Mouse (Mus musculus): ENCODE results near the gene 9830107B12Rik. TPM values are rescaled to one million over a fixed set of nuclear protein-coding genes. Genes with fewer than 3 reads are reported as not detected.
"Not testable (repeated sequence)": the region's sequence is repeated elsewhere in the genome, so short reads cannot be mapped to it uniquely, and the experiment has no call there.

9830107B12Rik gene
- polyA plus RNA-seq (2016; fragmentation: Nextera tagmentation; extraction: Ambion mirVana) = not detected in 2 replicates

DNA sequence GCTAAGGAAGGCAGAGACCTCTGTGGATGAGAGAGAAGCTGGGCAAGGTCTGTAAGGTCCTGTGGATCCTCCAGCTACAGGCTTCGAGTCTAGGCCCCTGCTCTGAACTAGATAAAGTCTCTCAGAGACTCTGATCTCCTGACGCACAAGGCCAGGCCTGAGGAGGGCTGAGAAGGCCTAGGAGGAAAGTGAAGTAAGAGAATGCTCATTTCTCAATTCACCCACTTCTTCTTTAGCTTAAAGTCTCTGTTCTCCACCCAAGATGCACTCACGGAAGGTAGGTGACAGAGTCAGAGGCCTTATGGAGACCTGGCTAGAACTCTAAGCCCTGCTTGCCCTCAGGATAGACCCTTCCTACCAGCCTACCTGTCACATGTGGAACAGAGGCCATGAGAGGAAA lies at the start of gene 9830107B12Rik:
9830107B12Rik (minus strand) TSS at position 149 of the 400 bp plus-strand sequence.
- Histone ChIP-seq H3K27me3 (ENCODE audit: poor library complexity, severe bottlenecking) (no peaks in the 10 kb centered on the region), H3K27ac (no peak within 1 kb of the TSS), H3K4me1 (no peaks in the 10 kb centered on the region), H3K4me3 (no peak within 1 kb of the TSS), H3K9me3 (no peaks in the 10 kb centered on the region), H3K36me3 (replicated peaks) (no peaks in the 10 kb centered on the region)
- WGBS = 70% methylated on average over 3 of the region's 3 CpGs
- no peak for DNase-seq (ENCODE audit: extremely low spot score, low spot score)

DNA sequence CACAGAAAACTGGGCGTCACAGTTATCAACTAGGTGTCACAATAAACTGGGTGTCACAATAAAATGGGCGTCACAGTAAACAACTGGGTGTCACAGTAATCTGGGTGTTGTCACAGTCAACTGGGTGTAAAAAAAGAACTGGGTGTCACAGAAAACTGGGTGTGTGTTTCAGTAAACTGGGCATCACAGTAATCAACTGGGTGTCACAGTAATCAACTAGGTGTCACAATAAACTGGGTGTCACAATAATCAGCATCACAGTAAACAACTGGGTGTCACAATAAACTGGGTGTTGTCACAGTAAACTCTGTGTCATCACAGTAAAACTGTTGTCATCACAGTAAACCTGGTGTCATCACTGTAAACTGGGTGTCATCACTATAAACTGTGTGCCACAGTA lies 46.3 kb upstream of the 9830107B12Rik start:
- H3K4me3 ChIP-seq = no peak overlapping the region
- no peak overlapping the region for H3K27ac ChIP-seq
- H3K4me1 ChIP-seq = no peaks in the 10 kb centered on the region
- WGBS = 86% methylated on average over 2 of the region's 2 CpGs
- no peak for DNase-seq (ENCODE audit: extremely low spot score, low spot score)
- no peaks in the 10 kb centered on the region; the same call in 1 of the 2 replicates for H3K9me3 ChIP-seq
- H3K36me3 ChIP-seq (replicated peaks) = no peaks in the 10 kb centered on the region
- no peaks in the 10 kb centered on the region for H3K27me3 ChIP-seq (ENCODE audit: poor library complexity, severe bottlenecking)

GRCm38 (mm10) chr17:48185252-48185651 lies 39.2 kb upstream of the 9830107B12Rik start:
- Histone ChIP-seq H3K27me3 (ENCODE audit: poor library complexity, severe bottlenecking) (no peaks in the 10 kb centered on the region), H3K9me3 (no peaks in the 10 kb centered on the region), H3K4me3 (no peak overlapping the region), H3K36me3 (replicated peaks) (no peaks in the 10 kb centered on the region), H3K4me1 (no peaks in the 10 kb centered on the region), H3K27ac (no peak overlapping the region)
- DNase-seq (ENCODE audit: extremely low spot score, low spot score) = no peak
- WGBS = 82% methylated on average over 5 of the region's 5 CpGs

DNA sequence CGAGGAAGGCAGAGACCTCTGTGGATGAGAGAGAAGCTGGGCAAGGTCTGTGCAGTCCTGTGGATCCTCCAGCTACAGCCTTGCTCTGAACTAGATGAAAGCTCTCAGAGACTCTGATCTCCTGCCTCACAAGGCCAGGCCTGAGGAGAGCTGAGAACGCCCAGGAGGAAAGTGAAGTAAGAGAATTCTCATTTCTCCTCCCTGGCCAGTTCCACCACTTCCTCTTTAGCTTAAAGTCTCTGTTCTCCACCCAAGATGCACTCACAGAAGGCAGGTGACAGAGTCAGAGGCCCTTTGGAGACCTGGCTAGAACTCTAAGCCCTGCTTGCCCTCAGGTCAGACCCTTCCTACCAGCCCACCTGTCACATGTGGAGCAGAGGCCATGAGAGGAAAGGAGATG lies 21.0 kb upstream of the 9830107B12Rik start, which contains the start of gene A530064D06Rik:
A530064D06Rik (minus strand) TSS at position 173 of the 400 bp plus-strand sequence.
- not testable (repeated sequence) for H3K27ac ChIP-seq; H3K4me1 ChIP-seq; H3K4me3 ChIP-seq; H3K27me3 ChIP-seq (ENCODE audit: poor library complexity, severe bottlenecking); DNase-seq (ENCODE audit: extremely low spot score, low spot score); H3K36me3 ChIP-seq (replicated peaks); H3K9me3 ChIP-seq
- 66% methylated on average over 2 of the region's 2 CpGs for WGBS

GRCm38 (mm10) chr17:48157382-48158076 lies 11.5 kb upstream of the 9830107B12Rik start:
- Histone ChIP-seq H3K36me3 (replicated peaks) (no peaks in the 10 kb centered on the region), H3K9me3 (peaks cover 14% of the 10 kb centered on the region), H3K27ac (no peak overlapping the region), H3K27me3 (ENCODE audit: poor library complexity, severe bottlenecking) (no peaks in the 10 kb centered on the region), H3K4me1 (no peaks in the 10 kb centered on the region), H3K4me3 (no peak overlapping the region)
- no peak for DNase-seq (ENCODE audit: extremely low spot score, low spot score)
- 79% methylated on average over 1 of the region's 1 CpGs for whole genome bisulfite sequencing

- no peak for DNase-seq (ENCODE audit: extremely low spot score, low spot score)
- H3K9me3 ChIP-seq = no peaks in the 10 kb centered on the region
- 86% methylated on average over 2 of the region's 2 CpGs for WGBS
- no peaks in the 10 kb centered on the region for H3K27me3 ChIP-seq (ENCODE audit: poor library complexity, severe bottlenecking)
- H3K27ac ChIP-seq = no peak overlapping the region
- H3K36me3 ChIP-seq (replicated peaks) = no peaks in the 10 kb centered on the region
- H3K4me1 ChIP-seq = no peaks in the 10 kb centered on the region
- no peak overlapping the region for H3K4me3 ChIP-seq
These were observed 13.3 kb downstream of the 9830107B12Rik start for GRCm38 (mm10) chr17:48132810-48133209.

GRCm38 (mm10) chr17:48120456-48120855 lies 25.6 kb downstream of the 9830107B12Rik start:
- peaks cover 14% of the 10 kb centered on the region for H3K27me3 ChIP-seq (ENCODE audit: poor library complexity, severe bottlenecking)
- H3K27ac ChIP-seq = no peak overlapping the region
- H3K4me1 ChIP-seq = no peaks in the 10 kb centered on the region
- H3K36me3 ChIP-seq (replicated peaks) = no peaks in the 10 kb centered on the region
- H3K4me3 ChIP-seq = no peak overlapping the region
- no peak for DNase-seq (ENCODE audit: extremely low spot score, low spot score)
- H3K9me3 ChIP-seq = no peaks in the 10 kb centered on the region
- WGBS = 94% methylated on average over 20 of the region's 20 CpGs

- Histone ChIP-seq H3K27ac (no peak overlapping the region), H3K4me3 (no peak overlapping the region), H3K9me3 (no peaks in the 10 kb centered on the region), H3K27me3 (ENCODE audit: poor library complexity, severe bottlenecking) (peaks cover 14% of the 10 kb centered on the region), H3K4me1 (no peaks in the 10 kb centered on the region), H3K36me3 (replicated peaks) (no peaks in the 10 kb centered on the region)
- 27% methylated on average over 3 of the region's 3 CpGs for WGBS
- peak; percentile 83 for DNase-seq (ENCODE audit: extremely low spot score, low spot score)
These were observed 26.4 kb downstream of the 9830107B12Rik start for GRCm38 (mm10) chr17:48119656-48120055.

GRCm38 (mm10) chr17:48118570-48118969 lies 27.5 kb downstream of the 9830107B12Rik start:
- DNase-seq (ENCODE audit: extremely low spot score, low spot score) = no peak
- H3K4me3 ChIP-seq = no peak overlapping the region
- H3K27me3 ChIP-seq (ENCODE audit: poor library complexity, severe bottlenecking) = peaks cover 14% of the 10 kb centered on the region
- peaks cover 4% of the 10 kb centered on the region for H3K9me3 ChIP-seq
- H3K36me3 ChIP-seq (replicated peaks) = no peaks in the 10 kb centered on the region
- WGBS = 73% methylated on average over 1 of the region's 1 CpGs
- no peak overlapping the region for H3K27ac ChIP-seq
- no peaks in the 10 kb centered on the region for H3K4me1 ChIP-seq

GRCm38 (mm10) chr17:48110547-48111287 lies 35.4 kb downstream of the 9830107B12Rik start:
- Histone ChIP-seq H3K27ac (peak overlapping the region; percentile 42; the same call in 1 of the 2 replicates), H3K9me3 (peaks cover 10% of the 10 kb centered on the region), H3K4me1 (peaks cover 12% of the 10 kb centered on the region; the same call in 1 of the 2 replicates), H3K36me3 (replicated peaks) (no peaks in the 10 kb centered on the region), H3K27me3 (ENCODE audit: poor library complexity, severe bottlenecking) (no peaks in the 10 kb centered on the region), H3K4me3 (no peak overlapping the region)
- peak; percentile 62 for DNase-seq (ENCODE audit: extremely low spot score, low spot score)
- 54% methylated on average over 8 of the region's 8 CpGs for WGBS

DNA sequence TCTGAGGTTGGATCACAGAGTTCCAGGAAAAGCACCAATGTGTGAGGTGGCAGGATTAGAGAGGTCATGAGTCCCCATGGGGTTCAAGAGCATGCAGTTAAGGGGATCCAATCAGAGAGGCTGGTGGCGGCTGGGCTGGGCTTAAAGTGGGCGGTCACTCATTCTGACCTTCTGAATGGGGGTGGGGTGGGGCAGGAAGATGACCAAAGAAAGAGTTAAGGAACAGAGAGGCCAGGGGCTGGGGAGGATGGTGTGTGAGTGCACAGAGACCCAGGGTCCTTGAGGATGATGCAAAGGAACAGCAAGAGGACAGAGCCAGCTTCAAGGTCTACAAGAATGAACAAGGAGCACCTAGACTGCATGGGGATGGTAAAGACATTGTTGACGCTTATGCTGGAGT lies 37.5 kb downstream of the 9830107B12Rik start:
- Histone ChIP-seq H3K9me3 (peaks cover 5% of the 10 kb centered on the region), H3K4me1 (peaks cover 12% of the 10 kb centered on the region; the same call in 1 of the 2 replicates), H3K27me3 (ENCODE audit: poor library complexity, severe bottlenecking) (no peaks in the 10 kb centered on the region), H3K4me3 (no peak overlapping the region), H3K36me3 (replicated peaks) (no peaks in the 10 kb centered on the region), H3K27ac (no peak overlapping the region)
- 79% methylated on average over 3 of the region's 3 CpGs for whole genome bisulfite sequencing
- no peak for DNase-seq (ENCODE audit: extremely low spot score, low spot score)

GRCm38 (mm10) chr17:48107862-48108261 lies 38.2 kb downstream of the 9830107B12Rik start:
- DNase-seq (ENCODE audit: extremely low spot score, low spot score) = no peak
- 62% methylated on average over 6 of the region's 6 CpGs for WGBS
- Histone ChIP-seq H3K36me3 (replicated peaks) (no peaks in the 10 kb centered on the region), H3K4me3 (no peak overlapping the region), H3K27ac (no peak overlapping the region), H3K27me3 (ENCODE audit: poor library complexity, severe bottlenecking) (0 out of 2 replicates have a peak, but pooled peaks cover 1% of the 10 kb centered on the region), H3K4me1 (peaks cover 12% of the 10 kb centered on the region; the same call in 1 of the 2 replicates), H3K9me3 (0 out of 2 replicates have a peak, but pooled peaks cover 2% of the 10 kb centered on the region)

DNA sequence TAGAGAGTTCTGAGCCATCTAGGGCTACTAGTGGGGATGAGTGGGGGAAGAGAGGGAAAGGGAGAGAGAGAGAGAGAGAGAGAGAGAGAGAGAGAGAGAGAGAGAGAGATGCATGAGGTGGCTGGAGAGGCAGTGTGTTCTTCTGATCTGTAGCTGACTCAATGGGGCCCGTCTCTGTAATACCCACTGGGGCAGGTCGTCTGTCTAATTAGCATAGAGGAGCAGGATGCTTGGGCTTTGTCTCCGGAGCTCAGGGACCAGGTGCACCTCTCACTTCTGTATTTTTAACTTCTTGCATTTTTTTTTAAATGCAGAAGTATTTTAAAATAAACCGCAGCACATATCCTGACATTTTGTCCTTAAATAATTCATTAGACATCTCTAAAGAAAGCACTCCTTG lies 38.7 kb downstream of the 9830107B12Rik start:
- no peaks in the 10 kb centered on the region for H3K9me3 ChIP-seq
- DNase-seq (ENCODE audit: extremely low spot score, low spot score) = no peak
- peaks cover 12% of the 10 kb centered on the region; the same call in 1 of the 2 replicates for H3K4me1 ChIP-seq
- no peak overlapping the region for H3K27ac ChIP-seq
- no peak overlapping the region for H3K4me3 ChIP-seq
- 61% methylated on average over 4 of the region's 4 CpGs for WGBS
- H3K36me3 ChIP-seq (replicated peaks) = no peaks in the 10 kb centered on the region
- 0 out of 2 replicates have a peak, but pooled peaks cover 5% of the 10 kb centered on the region for H3K27me3 ChIP-seq (ENCODE audit: poor library complexity, severe bottlenecking)
